Mouse (Mus musculus): ENCODE data around the gene Rnf121.

DNA sequence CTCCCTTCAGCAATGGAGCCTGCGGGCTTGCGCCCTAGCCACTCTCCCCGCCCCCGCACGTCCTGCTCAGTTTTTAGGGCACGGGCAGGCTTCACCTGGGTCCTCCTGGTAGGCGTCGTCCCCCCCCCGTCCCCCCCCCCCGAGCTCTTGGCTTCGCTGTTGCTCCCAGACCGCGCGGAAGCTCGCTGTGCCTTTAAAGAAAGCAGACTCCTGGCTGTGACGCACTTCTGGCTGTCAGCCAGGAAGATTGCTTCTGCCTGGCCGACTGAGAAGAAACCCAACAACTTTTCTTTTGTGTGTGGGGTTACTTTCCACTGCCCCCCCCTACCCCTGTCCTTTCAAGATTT lies 94.9 kb downstream of the Rnf121 start:
- TF ChIP-seq ELF1 (IDR thresholded peaks at IDR 0.05; ENCODE audit: low read depth, low read length), result no peak
- TF ChIP-seq ZC3H11A (IDR thresholded peaks at IDR 0.05; ENCODE audit: low read depth, low read length), result no peak
- no peak for TF ChIP-seq MEF2A (IDR thresholded peaks at IDR 0.05; ENCODE audit: borderline replicate concordance, low read depth, low read length)
- no peak for TF ChIP-seq NELFE (IDR thresholded peaks at IDR 0.05; ENCODE audit: low read depth, low read length)
- no peak for TF ChIP-seq CTCF (conservative IDR thresholded peaks at IDR 0.05 in 1 of 2, IDR thresholded peaks at IDR 0.05 in 1 of 2; ENCODE audit: low read depth in 2 of 2, low read length in 2 of 2)
- no peak for TF ChIP-seq MAX (IDR thresholded peaks at IDR 0.05; ENCODE audit: low read length)
- TF ChIP-seq KAT2A (IDR thresholded peaks at IDR 0.05; ENCODE audit: insufficient replicate concordance, low read length), result no peak
- TF ChIP-seq CHD2 (IDR thresholded peaks at IDR 0.05; ENCODE audit: low read length), result no peak
- TF ChIP-seq POLR2A (IDR thresholded peaks at IDR 0.05; ENCODE audit: low read depth, low read length), result no peak
- no peak for TF ChIP-seq ZMIZ1 (IDR thresholded peaks at IDR 0.05; ENCODE audit: low read depth, low read length)
